Mouse (Mus musculus) ES-E14 (cell line): Measurements from ENCODE around the gene Slamf9.

Experiments used
- CHD2 ChIP-seq: IDR thresholded peaks from 2 replicates; pipeline ENCODE4 v1.6.1; 2014; ENCODE audit warnings: mild to moderate bottlenecking, low read depth, low read length, inconsistent platforms
- ZNF384 ChIP-seq: IDR thresholded peaks from 2 replicates; pipeline ENCODE4 v1.6.1; 2012; ENCODE audit warnings: low read depth, low read length, inconsistent platforms

DNA sequence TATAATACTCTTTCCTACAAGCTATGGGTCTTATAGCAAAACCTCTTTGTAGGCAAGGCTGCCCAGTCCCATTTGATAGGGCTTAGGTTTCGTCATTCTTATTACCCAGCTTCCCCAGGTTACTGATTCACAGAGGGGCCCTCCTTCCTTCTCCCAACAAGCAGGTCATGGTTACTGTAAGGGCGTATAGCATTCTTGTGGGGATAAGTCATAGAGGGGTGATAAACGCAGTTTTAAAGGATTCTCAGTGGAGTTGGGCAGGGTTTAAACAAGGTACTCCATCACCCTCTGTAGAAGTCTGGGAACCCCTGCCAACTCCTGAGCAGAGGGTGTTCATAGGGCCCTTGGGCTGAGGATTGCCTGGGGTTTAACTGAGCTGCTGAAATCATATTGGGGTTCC lies 12.6 kb upstream of the Slamf9 start:
- TF ChIP-seq CHD2 (no peak), ZNF384 (no peak)
